Comparison of ENCODE assay signal across 13 mouse cellular contexts in genomic region chr1:88648742-88649141, GRCm38 (mm10).
"Had no signal": no experiment of that assay in that cellular context is flagged by ENCODE, and none has a peak within 500 bp of the region (broad histone marks: within the 10 kb centered on the region; RNA-seq: fewer than 3 reads in every experiment).

No protein-coding gene starts in this region.

- DNase-seq: gastrocnemius, postnatal 14 days; gastrocnemius, postnatal 36 days; heart, adult 11 months; heart, adult 2 months; heart, postnatal 14 days; heart, postnatal 4 days; kidney, adult 18-20 months; kidney, adult 8-10 months; kidney, postnatal 10 days; kidney, postnatal 25 days; kidney, postnatal 4 days; liver; liver, embryonic 13.5 days had no signal
